In the genomic region with DNA sequence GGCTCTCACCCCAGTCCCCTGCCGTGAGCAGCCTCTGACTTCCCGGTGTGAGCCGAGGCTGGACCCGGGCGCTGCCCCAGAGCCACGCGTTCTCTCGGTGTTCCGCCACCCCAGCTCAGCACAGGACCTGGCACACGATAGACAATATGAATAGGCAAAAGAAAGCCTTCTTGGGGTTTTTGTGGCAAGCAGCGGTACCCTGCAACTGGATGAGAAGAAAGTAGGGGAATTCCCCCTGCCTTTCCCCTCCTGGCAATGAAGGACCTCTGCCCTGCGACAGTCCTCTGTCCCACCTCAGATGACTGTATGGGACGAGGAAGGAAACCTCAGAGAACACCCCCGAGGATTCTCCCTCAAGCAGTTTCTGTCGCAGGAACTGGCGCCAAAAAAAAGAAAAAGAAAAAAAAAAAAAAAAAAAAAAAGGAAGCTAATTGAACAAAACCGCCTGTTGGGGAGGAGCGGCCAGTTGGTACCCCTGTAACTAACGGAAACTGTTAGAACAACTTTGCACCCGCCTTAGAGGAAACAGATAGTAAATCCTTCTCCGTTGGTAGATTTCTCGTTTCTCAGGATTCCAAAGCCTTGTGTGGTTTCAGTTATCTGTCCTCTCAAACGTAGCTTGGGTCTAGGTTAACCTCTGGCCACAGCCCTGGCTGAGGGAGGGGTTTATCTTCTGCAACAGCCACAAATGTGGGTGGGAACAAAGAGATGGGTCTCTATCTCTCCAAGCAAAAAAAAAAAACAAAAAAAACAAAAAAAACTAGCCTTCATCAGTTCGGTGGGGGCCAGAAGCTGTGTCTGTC, we compare ENCODE assay signal across 8 mouse cellular contexts. TPM values are rescaled to one million over a fixed set of nuclear protein-coding genes. Genes with fewer than 3 reads are reported as not detected.
DNase-seq lines count a peak whose midpoint lies in the region; ATAC-seq and TF ChIP-seq lines count a peak whose summit lies in the region.

No protein-coding gene starts in this region.

- H3K9ac ChIP-seq in hindbrain, embryonic 13.5 days, result peak overlapping the region; percentile 92
- H3K9ac ChIP-seq in liver, embryonic 12.5 days, result peak overlapping the region; percentile 91

- TF ChIP-seq POLR2A in cerebellum, adult 2 months (IDR thresholded peaks at IDR 0.05; ENCODE audit: borderline replicate concordance, insufficient read depth, low read length), result no peak

- no peak for ATAC-seq in cerebellum, adult (ENCODE audit: insufficient number of reproducible peaks, low FRiP score, low TSS enrichment)
- no peak; the same call in 1 of the 2 replicates for ATAC-seq in hindbrain, embryonic 13.5 days (ENCODE audit: low FRiP score)
- peak; percentile 70 for ATAC-seq in liver, embryonic 12.5 days

- H3K36me3 ChIP-seq in forebrain, embryonic 10.5 days (replicated peaks), result peaks cover 11% of the 10 kb centered on the region
- H3K36me3 ChIP-seq in hindbrain, embryonic 13.5 days, result no peaks in the 10 kb centered on the region
- peaks cover 12% of the 10 kb centered on the region; the same call in 1 of the 2 replicates for H3K36me3 ChIP-seq in liver, embryonic 12.5 days

- peak overlapping the region; percentile 94 for H3K4me3 ChIP-seq in cerebellum, adult 2 months (replicated peaks; ENCODE audit: insufficient read depth, low read depth, low read length)
- peak overlapping the region; percentile 73 for H3K4me3 ChIP-seq in forebrain, embryonic 10.5 days
- H3K4me3 ChIP-seq in hindbrain, embryonic 13.5 days, result peak overlapping the region; percentile 74
- H3K4me3 ChIP-seq in liver, embryonic 12.5 days, result peak overlapping the region; percentile 74

- no peaks in the 10 kb centered on the region for H3K27me3 ChIP-seq in cerebellum, adult 2 months (ENCODE audit: control insufficient read depth, insufficient read depth, low read length)
- H3K27me3 ChIP-seq in forebrain, embryonic 10.5 days (ENCODE audit: poor library complexity, severe bottlenecking), result no peaks in the 10 kb centered on the region
- H3K27me3 ChIP-seq in hindbrain, embryonic 13.5 days, result no peaks in the 10 kb centered on the region
- no peaks in the 10 kb centered on the region for H3K27me3 ChIP-seq in liver, embryonic 12.5 days (replicated peaks)

- TF ChIP-seq CTCF in cerebellum, adult 2 months (IDR thresholded peaks at IDR 0.05; ENCODE audit: borderline replicate concordance, insufficient read depth, low read depth, low read length), result no peak

- peaks cover 8% of the 10 kb centered on the region; the same call in 1 of the 2 replicates for H3K4me1 ChIP-seq in cerebellum, adult 2 months (ENCODE audit: control insufficient read depth, insufficient read depth, low read length)
- H3K4me1 ChIP-seq in forebrain, embryonic 10.5 days, result peaks cover 82% of the 10 kb centered on the region
- peaks cover 78% of the 10 kb centered on the region for H3K4me1 ChIP-seq in hindbrain, embryonic 13.5 days (replicated peaks)
- peaks cover 85% of the 10 kb centered on the region for H3K4me1 ChIP-seq in liver, embryonic 12.5 days

- H3K4me2 ChIP-seq in hindbrain, embryonic 13.5 days, result peak overlapping the region; percentile 77
- peak overlapping the region; percentile 92 for H3K4me2 ChIP-seq in liver, embryonic 12.5 days

- H3K27ac ChIP-seq in cerebellum, adult 2 months (ENCODE audit: insufficient read depth, low read length), result peak overlapping the region; percentile 96
- H3K27ac ChIP-seq in forebrain, embryonic 10.5 days, result peak overlapping the region; percentile 96
- peak overlapping the region; percentile 98 for H3K27ac ChIP-seq in hindbrain, embryonic 13.5 days
- peak overlapping the region; percentile 97 for H3K27ac ChIP-seq in liver, embryonic 12.5 days

- 2% methylated on average over 24 of the region's 24 CpGs for WGBS in cerebellum, adult 2 months
- WGBS in forebrain, embryonic 10.5 days, result 7% methylated on average over 24 of the region's 24 CpGs
- 3% methylated on average over 24 of the region's 24 CpGs for WGBS in hindbrain, embryonic 13.5 days
- under 1% methylated on average over 24 of the region's 24 CpGs for WGBS in liver, embryonic 12.5 days (ENCODE audit: insufficient replicate concordance)

- peak in 1 of 2 experiments; percentile 26 for DNase-seq in cerebellum, adult 2 months
- peak; percentile 100 for DNase-seq in MEL-GATA-1-ER (ENCODE audit: extremely low read depth, low read depth)
- no peak for DNase-seq in forebrain, embryonic 10.5 days (ENCODE audit: extremely low spot score, low spot score)
- peak; percentile 76 for DNase-seq in naive thymus-derived CD4-positive, alpha-beta T cell, adult 2 months (ENCODE audit: low read depth)
- no peak for DNase-seq in frontal cortex, adult 2 months (ENCODE audit: extremely low spot score in 1 of 2, low spot score in 1 of 2)

- no peaks in the 10 kb centered on the region for H3K9me3 ChIP-seq in forebrain, embryonic 10.5 days
- no peaks in the 10 kb centered on the region for H3K9me3 ChIP-seq in hindbrain, embryonic 13.5 days
- no peaks in the 10 kb centered on the region for H3K9me3 ChIP-seq in liver, embryonic 12.5 days (replicated peaks)

RNA-seq across cellular contexts. Expression of a gene that starts 0.6 kb away (rescaled TPM):
- polyA plus RNA-seq in cerebellum, adult 2 months (2012; rRNA removed), result 10.8 and 11.1 TPM in 2 replicates
- polyA plus RNA-seq in forebrain, embryonic 10.5 days (2016; fragmentation: Nextera tagmentation; extraction: Ambion mirVana), result 16.3 and 17.3 TPM in 2 replicates
- 13.4 and 14.1 TPM in 2 replicates for polyA plus RNA-seq in hindbrain, embryonic 13.5 days (2015; fragmentation: Nextera tagmentation; extraction: Ambion mirVana)
- 7.0 and 10.0 TPM in 2 replicates for polyA plus RNA-seq in liver, embryonic 12.5 days (2016; fragmentation: Nextera tagmentation; extraction: Ambion mirVana)
- 7.5 and 8.2 TPM in 2 replicates for polyA plus RNA-seq in frontal cortex, adult 2 months (2012; rRNA removed)

RNA-seq across cellular contexts. Expression of a gene that starts 23.1 kb away (rescaled TPM):
- 51.8 and 58.7 TPM in 2 replicates for polyA plus RNA-seq in cerebellum, adult 2 months (2012; rRNA removed)
- polyA plus RNA-seq in forebrain, embryonic 10.5 days (2016; fragmentation: Nextera tagmentation; extraction: Ambion mirVana), result 2.4 and 2.8 TPM in 2 replicates
- 3.4 and 4.4 TPM in 2 replicates for polyA plus RNA-seq in hindbrain, embryonic 13.5 days (2015; fragmentation: Nextera tagmentation; extraction: Ambion mirVana)
- 4.6 and 5.5 TPM in 2 replicates for polyA plus RNA-seq in liver, embryonic 12.5 days (2016; fragmentation: Nextera tagmentation; extraction: Ambion mirVana)
- polyA plus RNA-seq in frontal cortex, adult 2 months (2012; rRNA removed), result 38.5 and 43.3 TPM in 2 replicates

Comparison
In these comparisons a context has a peak if more than half of its experiments do, and no peak if none do; other contexts are left out.
1. DNase-seq: peak in MEL-GATA-1-ER (single experiment) and naive thymus-derived CD4-positive, alpha-beta T cell, adult 2 months (single experiment); none in forebrain, embryonic 10.5 days (single experiment) and frontal cortex, adult 2 months (0 of 2).
2. Peak in every context shown above with its lines, with median percentiles within 50 percentile points of each other: H3K27ac ChIP-seq and H3K4me3 ChIP-seq.